Mouse (Mus musculus) MEL (cell line): ENCODE results near the gene Cog7.

ENCODE experiments used
- CHD2 ChIP-seq: IDR thresholded peaks from 2 replicates; pipeline ENCODE4 v1.6.1; 2011; ENCODE audit warnings: low read length, improper control_type of control experiment
- ELF1 ChIP-seq: IDR thresholded peaks from 2 replicates; pipeline ENCODE4 v1.6.1; 2014; ENCODE audit warnings: low read depth, mild to moderate bottlenecking, inconsistent platforms, low read length, improper control_type of control experiment, moderate library complexity
- EP300 ChIP-seq, 2 experiments: IDR thresholded peaks; 2 replicates each; pipeline ENCODE4 v1.6.1; 2011; ENCODE audit warnings: improper control_type of control experiment in 2 of 2, low read length in 2 of 2, low read depth in 1 of 2, mild to moderate bottlenecking in 1 of 2
- MXI1 ChIP-seq: IDR thresholded peaks from 2 replicates; pipeline ENCODE4 v1.6.1; 2011; ENCODE audit warnings: mild to moderate bottlenecking, low read depth, low read length, improper control_type of control experiment
- MYC ChIP-seq: IDR thresholded peaks from 2 replicates; pipeline ENCODE4 v1.6.1; 2011; ENCODE audit warnings: low read depth, mild to moderate bottlenecking, low read length, improper control_type of control experiment, moderate library complexity
- POLR2A ChIP-seq, 2 experiments: IDR thresholded peaks; 2 replicates each; pipeline ENCODE4 v1.6.1; 2011 to 2012; ENCODE audit warnings: low read length in 2 of 2, mild to moderate bottlenecking in 2 of 2, control low read depth in 1 of 2, improper control_type of control experiment in 1 of 2, low read depth in 1 of 2, moderate library complexity in 1 of 2; ENCODE audit not compliant: control insufficient read depth in 1 of 2, insufficient read depth in 1 of 2, poor library complexity in 1 of 2
- POLR2AphosphoS5 ChIP-seq: IDR thresholded peaks from 2 replicates; pipeline ENCODE4 v1.6.1; 2012; ENCODE audit warnings: low read depth, borderline replicate concordance, mild to moderate bottlenecking, inconsistent platforms, low read length, moderate library complexity, mixed read lengths

DNA sequence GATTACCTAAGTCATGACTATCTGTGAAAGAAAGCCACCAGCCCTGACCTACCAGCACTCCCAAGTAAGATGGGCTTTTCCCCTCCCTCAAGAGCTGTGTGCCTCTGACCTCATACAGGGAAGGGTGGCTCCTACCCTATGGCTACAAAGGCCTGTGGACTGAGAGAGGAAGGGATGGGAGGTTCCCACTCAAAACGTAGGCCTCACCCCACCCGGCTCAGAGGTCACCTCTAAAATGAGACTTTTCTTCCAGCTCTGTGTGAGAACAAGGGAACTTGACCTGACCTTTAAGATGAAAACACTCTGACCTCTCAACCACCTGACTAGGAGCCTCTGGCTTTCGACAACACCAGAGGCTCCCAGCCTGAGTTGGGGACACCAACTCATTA lies 18.9 kb downstream of the Cog7 start:
- TF ChIP-seq MYC (no peak), POLR2A (IDR thresholded peaks at IDR 0.05; ENCODE audit: control insufficient read depth in 1 of 2, insufficient read depth in 1 of 2, low read depth in 1 of 2, low read length in 2 of 2, poor library complexity in 1 of 2) (no peak), MXI1 (no peak), CHD2 (no peak), EP300 (IDR thresholded peaks at IDR 0.05; ENCODE audit: low read depth in 1 of 2, low read length in 2 of 2) (no peak), ELF1 (no peak), POLR2AphosphoS5 (no peak)
